Mouse (Mus musculus): ENCODE measurements around the gene Cphx1.
"Not testable (repeated sequence)": the region's sequence is repeated elsewhere in the genome, so short reads cannot be mapped to it uniquely, and the experiment has no call there.

Cphx1 gene

GRCm38 (mm10) chr14:25938004-25938403 is at the start of gene Cphx1:
TSS of gene Cphx1 (plus strand) at chr14:25938304.
- DNase-seq (ENCODE audit: low spot score in 2 of 2) = not testable (repeated sequence)

GRCm38 (mm10) chr14:25894566-25894965 is 43.5 kb upstream of the Cphx1 start:
- not testable (repeated sequence) for DNase-seq (ENCODE audit: low spot score in 2 of 2)

DNA sequence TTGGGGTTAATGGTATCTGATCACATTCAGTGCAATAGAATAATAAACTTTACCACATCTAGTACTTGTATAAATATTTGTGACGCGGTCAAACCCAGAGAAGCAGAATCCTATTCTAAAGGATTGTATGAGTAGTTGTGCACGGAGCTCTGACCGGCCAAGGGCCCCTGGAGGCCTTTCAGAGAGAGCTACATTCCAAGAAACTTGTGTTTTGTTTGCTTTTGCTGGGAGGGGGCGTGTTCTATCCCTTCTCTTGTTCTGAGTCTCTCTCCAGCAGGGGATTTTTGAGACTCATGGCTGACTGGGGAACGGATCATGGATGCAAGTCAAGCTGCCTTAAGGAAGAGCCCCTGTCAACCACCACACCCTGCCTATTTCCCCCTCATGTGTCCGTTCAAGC is 42.4 kb upstream of the Cphx1 start:
- not testable (repeated sequence) for DNase-seq (ENCODE audit: low spot score in 2 of 2)

DNA sequence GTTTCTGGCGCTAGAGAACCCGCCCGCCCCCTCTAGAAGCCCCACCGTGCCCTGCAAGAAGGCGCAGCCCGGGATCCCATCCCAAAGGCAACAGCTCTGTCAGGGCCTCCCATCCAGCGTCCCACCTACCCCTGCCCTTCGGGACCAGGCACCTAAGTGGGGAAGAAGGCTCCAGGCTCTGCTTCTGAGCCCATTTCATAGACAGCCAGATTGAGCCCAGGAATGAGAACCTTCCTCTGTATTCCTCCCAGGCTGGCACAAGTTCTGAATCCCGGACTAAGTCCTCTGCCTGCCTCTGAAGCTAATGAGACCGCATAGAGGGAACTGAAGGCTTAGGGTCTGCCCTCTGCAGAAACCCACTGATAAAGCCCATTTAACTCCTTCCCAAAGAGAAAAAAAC is 35.1 kb upstream of the Cphx1 start, which contains the start of gene Plac9a:
Gene Plac9a, minus strand, starts transcription at position 101 of the 400 bp plus-strand sequence.
- not testable (repeated sequence) for DNase-seq (ENCODE audit: low spot score in 2 of 2)

- DNase-seq (ENCODE audit: low spot score in 2 of 2) = not testable (repeated sequence)
These were observed 32.9 kb upstream of the Cphx1 start for GRCm38 (mm10) chr14:25905243-25905642.

GRCm38 (mm10) chr14:25907272-25907671 is 30.8 kb upstream of the Cphx1 start:
- not testable (repeated sequence) for DNase-seq (ENCODE audit: low spot score in 2 of 2)

DNA sequence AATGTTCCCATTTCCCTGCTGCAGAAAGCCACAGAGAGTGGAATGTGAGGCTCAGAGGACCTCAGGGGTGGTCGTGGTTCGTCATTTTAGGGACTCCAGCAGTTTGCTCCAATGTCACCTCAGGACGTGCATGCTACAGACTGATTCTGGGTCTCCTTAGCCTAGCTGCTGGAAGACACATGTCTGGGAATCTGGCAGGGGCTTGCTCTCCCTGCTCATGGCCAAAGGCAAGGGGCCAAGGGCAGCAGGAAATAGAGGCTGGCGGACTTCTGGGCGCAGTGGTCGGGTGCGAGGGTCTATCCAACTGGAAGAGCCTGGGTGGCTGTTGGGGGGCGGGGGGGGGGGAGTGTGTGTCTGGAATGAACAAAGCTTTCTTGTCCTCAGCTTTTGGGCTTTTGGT is 29.1 kb upstream of the Cphx1 start:
- DNase-seq (ENCODE audit: low spot score in 2 of 2) = not testable (repeated sequence)

GRCm38 (mm10) chr14:25918427-25919170 is 19.5 kb upstream of the Cphx1 start:
- DNase-seq (ENCODE audit: low spot score in 2 of 2) = not testable (repeated sequence)

DNA sequence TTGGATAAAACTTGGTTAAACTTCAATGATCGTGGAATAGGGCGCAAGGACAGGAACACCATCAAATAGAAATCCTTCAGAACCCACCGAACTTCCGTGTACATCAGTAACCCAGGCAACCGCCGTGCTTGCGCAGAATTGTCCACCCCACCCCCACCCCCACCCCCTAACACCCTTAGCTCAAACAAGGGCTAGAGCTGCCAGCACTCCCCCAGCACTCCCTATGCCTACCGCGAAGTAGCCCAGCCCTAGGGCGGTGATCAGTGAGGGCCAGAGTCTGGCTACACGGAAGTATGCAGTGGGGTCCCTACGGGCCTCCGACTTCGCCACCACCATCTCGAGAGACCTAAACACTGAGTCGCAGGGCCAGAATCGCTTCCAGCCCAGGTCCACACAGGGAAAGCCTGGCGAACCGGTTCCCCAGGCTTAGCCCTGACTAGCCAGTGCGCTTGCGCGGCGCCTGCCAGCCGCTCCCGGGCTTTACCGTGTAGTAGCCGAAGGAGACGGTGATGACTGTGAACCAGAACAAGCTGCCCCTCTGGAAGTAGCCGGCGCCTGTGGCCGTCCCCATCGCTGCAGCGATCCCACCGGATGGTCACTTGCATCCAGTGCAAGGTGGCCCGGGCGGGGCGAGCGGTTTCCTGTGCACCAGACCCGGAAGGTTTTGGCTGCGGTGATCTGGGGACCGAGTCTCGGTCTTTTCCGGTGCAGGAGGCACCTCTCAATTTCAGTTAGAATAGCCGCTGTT is 11.1 kb upstream of the Cphx1 start:
- not testable (repeated sequence) for DNase-seq (ENCODE audit: low spot score in 2 of 2)

GRCm38 (mm10) chr14:25927562-25927881 is 10.6 kb upstream of the Cphx1 start, which contains the start of gene Tmem254a:
TSS of gene Tmem254a (minus strand) at chr14:25927672.
- DNase-seq (ENCODE audit: low spot score in 2 of 2) = not testable (repeated sequence)

- not testable (repeated sequence) for DNase-seq (ENCODE audit: low spot score in 2 of 2)
These were observed 1.1 kb upstream of the Cphx1 start for GRCm38 (mm10) chr14:25936867-25937630.

DNA sequence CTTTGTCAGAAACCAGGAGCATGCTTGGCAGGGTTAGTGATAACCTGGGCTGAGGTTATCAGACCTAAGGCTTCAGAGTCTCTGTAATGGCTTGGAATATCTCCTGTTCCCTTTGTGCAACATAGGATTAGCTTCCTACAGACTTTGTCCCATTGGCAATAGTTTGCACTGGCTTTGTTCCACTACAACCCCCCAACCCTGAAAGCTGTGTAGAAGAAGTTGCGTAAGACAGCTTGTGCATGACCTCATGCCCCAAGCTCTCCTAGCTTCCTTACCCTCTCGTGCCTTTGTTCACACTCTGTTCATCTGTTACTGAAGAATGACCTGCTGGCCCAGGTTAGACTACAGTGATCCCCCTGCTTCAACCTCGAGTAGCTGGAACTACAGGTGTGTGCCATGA is 19.8 kb downstream of the Cphx1 start:
- DNase-seq (ENCODE audit: low spot score in 2 of 2) = not testable (repeated sequence)

GRCm38 (mm10) chr14:25978371-25979241 is 40.5 kb downstream of the Cphx1 start, which contains the start of gene Duxbl1:
TSS of gene Duxbl1 (plus strand) at chr14:25978577.
- DNase-seq (ENCODE audit: low spot score in 2 of 2) = not testable (repeated sequence)

GRCm38 (mm10) chr14:25979242-25979941 is 41.3 kb downstream of the Cphx1 start:
- DNase-seq (ENCODE audit: low spot score in 2 of 2) = not testable (repeated sequence)

DNA sequence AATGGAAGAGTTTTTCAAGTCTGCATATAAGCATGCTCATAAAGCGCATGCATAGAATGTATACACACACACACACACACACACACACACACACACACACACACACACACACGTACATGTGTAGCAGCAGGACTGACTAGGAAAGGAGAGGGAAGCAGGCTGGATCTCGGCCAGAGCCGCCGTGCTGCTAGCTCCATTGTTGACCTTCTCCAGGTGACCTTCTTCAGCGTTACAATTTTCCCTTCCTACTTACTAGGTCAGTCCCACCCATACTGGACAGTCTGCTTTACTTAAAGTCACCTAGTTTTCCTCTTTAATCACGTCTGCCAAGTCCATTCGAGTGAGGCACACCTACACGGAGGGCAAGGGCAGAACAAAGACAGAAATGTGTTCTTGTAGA is 43.8 kb downstream of the Cphx1 start:
- DNase-seq (ENCODE audit: low spot score in 2 of 2) = not testable (repeated sequence)
